Mouse (Mus musculus) frontal cortex, postnatal 36 days (tissue): ENCODE measurements around the gene Dpagt1.
A peak's percentile ranks its signal among the peaks of the same experiment; 100 is the strongest.
"Not testable (repeated sequence)": the region's sequence is repeated elsewhere in the genome, so short reads cannot be mapped to it uniquely, and the experiment has no call there.

Experiments
- DNase-seq, 2 experiments: peaks; one replicate each; pipeline ENCODE4 v3.0.0; 2022; ENCODE audit warnings: low spot score in 2 of 2

The Dpagt1 gene

DNA sequence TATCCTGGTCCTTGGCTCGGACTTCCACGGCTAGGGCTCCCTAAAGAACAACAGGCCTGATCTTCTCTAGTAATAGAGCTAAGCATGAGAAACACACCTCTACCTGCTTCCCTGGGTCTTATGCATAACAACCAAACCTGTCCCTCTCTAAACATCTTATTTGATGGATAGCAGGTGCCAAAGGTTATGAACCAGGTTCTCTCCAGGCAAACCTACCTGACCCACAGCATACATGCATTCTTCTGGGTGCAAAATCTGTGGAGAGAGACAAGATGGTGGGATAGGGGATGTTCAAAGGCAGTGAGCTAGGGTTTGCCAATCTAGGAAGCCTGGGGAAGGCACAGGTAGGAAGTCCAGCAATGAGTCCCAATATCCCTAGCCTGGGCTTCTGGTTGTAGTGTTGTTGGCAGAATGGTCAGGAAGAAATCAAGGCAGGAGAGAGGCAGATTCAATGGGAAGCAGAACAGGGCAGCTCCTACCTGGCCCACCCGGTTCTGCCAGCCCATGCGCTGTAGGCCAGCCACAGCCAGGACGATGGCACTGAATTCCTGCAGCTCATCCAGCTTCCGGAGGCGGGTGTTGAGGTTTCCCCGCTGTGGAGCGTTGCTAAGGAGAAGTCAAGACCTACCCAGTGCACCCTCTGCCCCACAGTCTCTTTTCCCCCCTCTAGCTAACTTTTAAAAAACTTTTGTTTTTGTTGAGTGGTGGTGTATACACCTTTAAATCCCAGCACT is 11.8 kb downstream of the Dpagt1 start:
- DNase-seq: no peak

- no peak for DNase-seq
These were observed 12.8 kb downstream of the Dpagt1 start for GRCm38 (mm10) chr9:44338574-44338973.

DNA sequence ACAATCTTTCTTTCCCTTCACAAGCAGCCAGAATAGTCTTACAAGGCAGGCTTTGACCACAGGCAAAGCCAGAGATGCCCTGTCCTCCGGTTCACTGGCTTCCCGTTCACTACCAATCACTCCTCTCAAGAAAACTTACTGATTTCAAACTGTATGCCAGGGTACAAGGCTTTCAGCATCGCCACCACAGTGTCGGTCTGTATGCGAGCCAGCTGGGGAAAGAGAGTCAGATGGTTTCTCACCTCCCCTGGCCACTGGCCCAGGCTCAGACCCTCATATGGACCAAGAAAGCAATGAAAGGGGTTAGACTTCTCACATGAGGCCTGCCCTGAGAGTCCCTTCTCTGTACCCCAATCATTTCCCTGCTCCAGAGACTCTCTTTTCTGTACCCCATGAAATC is 15.7 kb downstream of the Dpagt1 start:
- DNase-seq: no peak

- DNase-seq: no peak
These were observed 16.4 kb downstream of the Dpagt1 start for GRCm38 (mm10) chr9:44342173-44342572.

- no peak for DNase-seq
These were observed 16.8 kb downstream of the Dpagt1 start for GRCm38 (mm10) chr9:44342605-44343004.

GRCm38 (mm10) chr9:44343290-44343689 is 17.5 kb downstream of the Dpagt1 start:
- DNase-seq: no peak

DNA sequence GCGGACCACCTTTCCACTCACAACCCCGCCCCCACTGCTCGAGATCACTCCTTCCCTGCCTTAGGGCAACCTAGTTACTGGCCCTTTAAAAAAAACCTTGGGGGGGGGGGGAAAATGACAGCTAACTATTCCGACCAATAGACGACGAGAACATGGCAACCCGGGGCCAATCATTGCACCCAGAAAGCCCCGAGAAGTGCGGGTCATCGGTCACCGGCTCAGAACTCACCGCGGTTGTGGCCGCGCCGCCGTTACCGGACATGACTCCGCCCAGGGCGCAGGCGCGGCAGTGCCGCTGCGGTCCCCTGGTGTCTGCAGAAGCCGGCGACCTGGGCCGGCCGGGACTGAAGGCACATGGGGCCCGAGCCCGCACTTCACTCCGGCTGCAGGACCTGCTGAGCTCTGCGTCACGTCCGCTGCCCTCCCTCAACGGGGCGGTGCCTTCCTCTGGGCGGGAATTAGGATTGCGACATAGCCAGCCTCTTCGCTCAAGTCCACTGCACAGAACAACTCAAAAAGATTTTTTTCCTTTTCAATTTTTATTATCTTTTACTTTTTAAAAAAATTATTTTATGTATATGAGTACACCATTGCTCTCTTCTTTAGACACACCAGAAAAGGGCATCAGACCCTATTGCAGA is 18.1 kb downstream of the Dpagt1 start, which contains the start of gene Hmbs:
Gene Hmbs, minus strand, starts transcription at position 448 of the 641 bp plus-strand sequence.
- DNase-seq: peak; percentile 82 to 91

DNA sequence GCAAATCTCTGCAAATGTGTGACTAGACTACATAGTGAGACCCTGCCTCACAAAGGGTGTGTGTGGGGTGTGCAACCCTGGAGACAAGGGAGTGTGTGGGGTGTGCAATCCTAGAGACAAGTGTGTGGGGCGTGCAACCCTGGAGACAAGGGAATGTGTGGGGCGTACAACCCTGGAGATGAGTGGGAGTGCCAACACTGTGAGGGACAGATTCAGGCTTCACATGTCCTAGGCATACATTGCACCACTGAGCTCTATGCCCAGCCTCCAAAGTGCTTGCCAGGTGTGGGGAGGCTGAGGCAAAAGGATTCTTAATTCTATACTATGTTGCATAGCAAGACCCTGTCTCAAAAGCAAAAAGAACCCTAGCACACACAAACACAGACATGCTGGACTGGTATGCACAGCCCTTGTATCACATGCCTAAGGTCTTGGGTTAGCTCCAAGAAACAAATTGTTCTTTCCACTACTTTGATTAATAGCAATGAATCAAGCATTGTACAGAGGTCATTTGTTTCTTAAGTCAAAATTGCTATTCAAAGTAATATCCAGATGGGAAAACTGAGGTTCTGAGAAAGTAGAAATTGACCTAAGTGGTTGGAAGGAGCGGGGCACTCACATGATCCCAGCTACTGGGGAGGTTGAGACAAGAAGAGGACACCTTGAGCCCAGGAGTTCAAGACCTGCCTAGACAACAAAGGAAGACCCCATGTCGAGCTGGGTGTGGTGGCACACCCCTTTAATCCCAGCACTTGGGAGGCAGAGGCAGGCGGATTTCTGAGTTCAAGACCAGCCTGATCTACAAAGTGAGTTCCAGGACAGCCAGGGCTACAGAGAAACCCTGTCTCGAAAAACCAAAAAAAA is 20.0 kb downstream of the Dpagt1 start:
- peak in 1 of 2 experiments; percentile 26 for DNase-seq

DNA sequence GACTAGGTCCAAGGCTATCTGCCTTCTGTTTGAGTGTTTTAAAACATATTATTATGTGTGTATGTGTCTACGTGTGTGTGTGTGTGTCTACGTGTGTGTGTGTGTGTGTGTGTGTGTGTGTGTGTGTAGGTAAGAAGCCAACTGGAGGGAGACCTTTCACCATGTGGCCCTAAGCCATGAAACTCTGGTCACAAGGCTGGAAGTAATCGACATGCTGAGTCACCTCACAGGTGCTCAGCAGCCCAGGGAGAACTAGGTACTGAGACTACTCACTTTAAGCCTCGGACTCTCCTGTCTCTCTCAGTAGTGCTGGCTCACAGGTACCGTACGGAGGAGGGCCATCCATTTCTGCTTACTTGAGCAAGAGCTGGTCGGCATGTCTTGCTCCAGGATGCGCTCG is 21.3 kb downstream of the Dpagt1 start:
- DNase-seq: no peak

- DNase-seq: no peak
These were observed 21.8 kb downstream of the Dpagt1 start for GRCm38 (mm10) chr9:44347621-44348020.

DNA sequence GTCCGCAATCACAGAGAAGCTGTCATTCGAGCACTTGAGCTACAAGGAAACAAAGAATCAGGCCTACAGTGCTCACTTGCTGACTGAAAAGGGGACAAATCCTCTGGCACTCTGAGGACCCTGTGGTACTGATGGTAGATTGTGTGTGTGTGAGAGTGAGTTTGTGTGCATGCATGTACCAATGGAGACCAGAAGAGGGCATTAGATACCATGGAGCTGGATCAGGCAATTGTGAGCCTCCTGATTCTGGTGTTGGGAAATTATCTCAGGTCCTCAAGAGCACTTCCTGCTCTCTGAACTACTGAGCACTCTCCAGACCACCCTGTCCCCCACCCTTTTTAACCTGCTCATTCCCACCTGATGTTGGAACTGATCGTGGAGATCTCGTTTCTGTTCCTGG is 22.7 kb downstream of the Dpagt1 start:
- no peak for DNase-seq

DNA sequence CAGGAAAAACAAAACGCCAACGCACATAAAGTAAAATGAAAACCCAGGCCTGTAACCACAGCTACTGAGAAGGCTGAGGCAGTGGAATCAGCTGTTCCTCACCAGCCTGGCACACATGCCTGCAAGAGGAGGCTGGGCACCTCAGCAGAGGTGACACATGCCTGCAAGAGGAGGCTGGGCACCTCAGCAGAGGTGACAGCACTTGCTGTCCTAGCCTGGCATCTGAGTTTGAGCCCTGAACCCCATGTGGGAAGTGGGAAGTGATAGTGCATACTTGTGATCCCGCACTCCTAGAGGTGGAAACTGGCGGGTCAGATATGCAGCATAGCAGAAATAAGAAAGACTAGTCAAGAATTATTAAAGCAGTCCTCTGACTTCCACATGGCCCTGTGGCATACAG is 25.6 kb downstream of the Dpagt1 start:
- no peak for DNase-seq

DNA sequence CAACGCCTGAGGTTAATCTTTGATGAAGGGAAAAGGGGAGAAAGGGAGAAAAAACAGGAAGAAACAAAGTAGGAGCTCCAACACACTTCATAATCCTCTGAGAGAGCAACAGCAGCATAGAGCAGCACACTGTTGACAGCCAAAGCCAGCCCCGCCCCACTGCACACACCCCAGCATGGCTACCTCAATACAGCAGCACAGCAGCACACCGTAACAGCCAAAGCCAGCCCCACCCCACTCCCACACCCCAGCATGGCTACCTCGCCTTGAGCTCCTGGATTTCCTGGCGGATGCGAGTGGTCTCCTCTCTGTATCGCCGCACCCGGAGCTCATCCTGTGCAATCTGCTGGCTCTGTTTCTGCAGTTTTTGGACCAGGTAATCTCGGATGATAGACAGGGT is 26.5 kb downstream of the Dpagt1 start:
- no peak for DNase-seq

- DNase-seq: no peak
These were observed 27.3 kb downstream of the Dpagt1 start for GRCm38 (mm10) chr9:44353142-44353541.

DNA sequence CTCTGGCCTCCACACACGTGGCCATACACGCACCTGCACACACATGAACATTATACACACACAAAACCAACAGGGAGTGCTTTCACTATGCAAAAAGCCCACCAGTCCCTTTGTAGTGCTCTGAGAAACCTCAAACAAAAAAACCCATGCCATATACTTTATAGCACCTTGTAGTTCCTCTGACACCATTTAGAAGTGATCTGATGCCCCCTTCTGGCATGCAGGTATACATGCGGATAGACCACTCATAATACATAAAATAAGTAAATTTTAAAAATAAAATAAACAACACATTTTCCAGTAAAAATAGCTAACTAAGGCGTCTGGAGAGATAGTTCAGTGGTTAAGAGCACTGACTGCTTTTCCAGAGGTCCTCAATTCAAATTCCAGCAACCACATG is 31.4 kb downstream of the Dpagt1 start:
- no peak for DNase-seq

GRCm38 (mm10) chr9:44361190-44361917 is 35.5 kb downstream of the Dpagt1 start, which contains the start of gene Vps11:
TSS of gene Vps11 (minus strand) at chr9:44361670.
- DNase-seq: peak; percentile 93 to 94

DNA sequence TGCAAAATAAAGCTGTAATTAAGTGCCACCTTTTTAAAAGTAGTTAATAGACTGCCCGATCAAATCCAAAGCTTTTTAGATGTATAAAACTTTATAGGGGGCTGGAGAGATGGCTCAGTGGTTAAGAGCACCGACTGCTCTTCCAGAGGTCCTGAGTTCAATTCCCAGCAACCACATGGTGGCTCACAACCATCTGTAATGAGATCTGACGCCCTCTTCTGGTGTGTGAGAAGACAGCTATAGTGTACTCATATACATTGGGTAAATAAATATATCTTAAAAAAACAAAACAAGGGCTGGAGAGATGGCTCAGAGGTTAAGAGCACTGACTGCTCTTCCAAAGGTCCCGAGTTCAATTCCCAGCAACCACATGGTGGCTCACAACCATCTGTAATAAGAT is 36.1 kb downstream of the Dpagt1 start:
- not testable (repeated sequence) for DNase-seq

DNA sequence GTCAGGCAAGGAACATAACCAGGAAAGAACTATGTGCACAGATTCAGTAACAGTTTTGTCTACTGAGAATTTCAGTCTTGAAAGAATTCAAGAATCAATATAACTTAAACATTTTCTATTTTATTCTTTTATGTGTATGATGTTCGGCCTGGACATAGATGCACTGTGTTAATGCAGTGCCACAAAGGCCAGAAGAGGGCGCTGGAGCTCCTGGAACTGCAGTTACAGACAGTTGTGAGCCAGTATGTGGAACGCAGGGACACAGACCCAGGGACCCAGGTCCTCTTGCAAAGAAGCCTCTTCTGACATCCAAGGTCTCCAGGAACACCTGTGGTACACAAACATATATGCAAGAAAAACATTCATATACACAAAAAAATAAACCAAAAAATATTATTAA is 38.7 kb downstream of the Dpagt1 start:
- no peak for DNase-seq

GRCm38 (mm10) chr9:44373386-44373785 is 47.6 kb downstream of the Dpagt1 start:
- no peak for DNase-seq

DNA sequence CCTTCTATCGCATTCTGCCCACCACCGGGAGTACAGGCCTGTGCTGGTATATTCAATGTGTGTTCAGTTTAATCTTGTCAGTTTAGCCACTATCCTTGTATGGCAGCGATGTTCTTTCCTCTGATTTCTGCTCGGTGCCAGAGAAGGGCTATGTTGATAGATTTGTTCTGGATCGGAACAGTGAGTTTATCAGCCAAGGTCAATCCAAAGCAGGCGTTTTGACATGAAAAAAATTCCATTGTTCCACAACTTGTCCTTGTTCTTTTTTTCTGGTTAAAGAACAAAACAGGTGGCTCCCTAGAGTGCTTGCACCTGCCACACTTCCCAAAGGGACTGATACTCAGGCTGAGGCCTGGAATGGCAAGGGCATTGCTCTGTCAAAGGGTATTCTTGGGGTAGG is 50.3 kb downstream of the Dpagt1 start:
- DNase-seq: no peak

DNA sequence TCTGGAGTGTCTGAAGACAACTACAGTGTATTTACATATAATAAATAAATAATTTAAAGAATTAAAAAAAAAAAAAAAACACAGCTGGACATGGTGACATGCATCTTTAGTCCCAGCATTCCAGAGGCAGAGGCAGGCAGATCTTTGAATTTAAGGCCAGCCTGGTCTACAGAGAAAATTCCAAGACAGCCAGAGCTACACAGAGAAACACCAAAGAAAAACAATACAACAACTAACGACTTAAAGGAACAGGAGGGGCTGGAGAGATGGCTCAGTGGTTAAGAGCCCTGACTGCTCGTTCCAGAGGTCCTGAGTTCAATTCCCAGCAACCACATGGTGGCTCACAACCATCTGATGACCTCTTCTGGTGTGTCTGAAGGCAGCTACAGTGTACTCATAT is 51.5 kb downstream of the Dpagt1 start:
- not testable (repeated sequence) for DNase-seq
